Mouse (Mus musculus) B cell, adult 2 months (primary cell): ENCODE data around the gene Dnttip1.

Source experiments
- DNase-seq, 2 experiments: peaks; one replicate each; pipeline ENCODE4 v3.0.0; 2022

Dnttip1 gene

GRCm38 (mm10) chr2:164806614-164807013, 60.8 kb downstream of the Dnttip1 start:
- DNase-seq: no peak

DNA sequence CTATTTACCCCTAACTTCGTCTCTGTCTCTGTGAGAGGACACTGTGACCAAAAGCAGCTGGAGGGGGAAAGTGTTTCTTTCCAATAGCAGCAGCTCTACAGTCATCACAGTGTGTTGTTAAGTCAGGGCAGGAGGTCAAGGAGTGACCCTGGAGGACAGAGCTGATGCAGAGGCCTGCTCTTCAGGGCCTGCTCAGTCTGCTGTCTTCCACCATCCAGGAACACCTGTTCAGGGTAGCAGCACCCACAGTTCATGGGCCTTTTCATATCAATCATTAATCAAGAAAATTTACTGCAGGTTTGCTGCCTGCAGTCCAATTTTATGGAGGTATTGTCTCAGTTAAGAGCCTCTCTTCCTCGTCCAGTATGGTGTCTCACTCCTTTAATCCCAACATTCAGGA, 67.8 kb downstream of the Dnttip1 start:
- DNase-seq: no peak

DNA sequence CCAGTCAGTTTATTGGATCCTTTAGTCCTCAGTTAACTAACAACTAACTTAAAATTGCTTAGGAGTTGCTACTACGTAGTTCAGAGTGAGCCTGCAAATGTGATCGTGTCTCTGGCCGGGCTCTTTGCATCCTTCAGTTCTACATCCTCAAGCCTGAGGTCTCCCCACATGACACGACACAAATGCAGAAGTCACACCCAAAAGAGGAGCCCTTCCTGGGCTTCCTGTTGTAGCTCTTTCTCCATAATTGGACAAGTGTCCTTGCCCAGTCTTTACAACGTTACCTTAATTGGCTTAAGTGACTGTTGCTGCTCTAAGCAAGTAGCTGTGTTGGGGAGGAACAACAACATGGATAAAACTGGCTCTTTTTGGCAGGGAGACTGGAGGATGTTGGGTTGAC, 69.6 kb downstream of the Dnttip1 start:
- DNase-seq: no peak

- no peak for DNase-seq
Observed at GRCm38 (mm10) chr2:164815821-164816220, 70.0 kb downstream of the Dnttip1 start.

GRCm38 (mm10) chr2:164817206-164817605, 71.4 kb downstream of the Dnttip1 start:
- no peak for DNase-seq

GRCm38 (mm10) chr2:164817703-164818102, 71.9 kb downstream of the Dnttip1 start:
- no peak for DNase-seq
